Mouse (Mus musculus): ENCODE data around the gene Rrnad1.

The Rrnad1 gene

GRCm38 (mm10) chr3:87886004-87886365 lies 44.5 kb downstream of the Rrnad1 start:
- in situ Hi-C loops (cut with MboI, MseI), result no loop called here

GRCm38 (mm10) chr3:87885281-87886003 lies 45.1 kb downstream of the Rrnad1 start, which contains the start of gene Prcc:
Gene Prcc, minus strand, starts transcription at chr3:87885608.
- in situ Hi-C loops (cut with MboI, MseI), result no loop called here

- in situ Hi-C loops (cut with MboI, MseI), result no loop called here
Measured at GRCm38 (mm10) chr3:87884708-87885251, 45.7 kb downstream of the Rrnad1 start.

GRCm38 (mm10) chr3:87884291-87884690 lies 46.2 kb downstream of the Rrnad1 start:
- in situ Hi-C loops (cut with MboI, MseI), result no loop called here

GRCm38 (mm10) chr3:87877730-87878129 lies 52.8 kb downstream of the Rrnad1 start:
- in situ Hi-C loops (cut with MboI, MseI), result no loop called here

All from T-helper 17 cell (primary cell).